Mouse (Mus musculus) liver, adult 2 months (tissue): ENCODE results near the gene Sidt1. TPM values are rescaled to one million over a fixed set of nuclear protein-coding genes. Genes with fewer than 3 reads are reported as not detected.
A peak's percentile ranks its signal among the peaks of the same experiment; 100 is the strongest.

Source experiments
- DNase-seq: peaks from one replicate; pipeline ENCODE4 v3.0.0-alpha.2; 2011; ENCODE audit warnings: low read depth, low spot score; ENCODE audit errors: extremely low read depth
- H3K27ac ChIP-seq: fragments of 200-500 bp; replicated peaks from 2 replicates; pipeline ENCODE4 v1.5.1; 2012; ENCODE audit warnings: low read depth, mild to moderate bottlenecking, control low read depth, inconsistent platforms, low read length; ENCODE audit not compliant: insufficient read depth
- H3K27me3 ChIP-seq: fragments of 200-500 bp; 2 replicates; pipeline ENCODE4 v1.6.1; 2012; ENCODE audit warnings: mild to moderate bottlenecking, moderate library complexity, low read length, inconsistent platforms; ENCODE audit not compliant: control insufficient read depth, insufficient read depth
- H3K36me3 ChIP-seq: fragments of 200-500 bp; 2 replicates; pipeline ENCODE4 v1.6.1; 2012; ENCODE audit warnings: low read length, inconsistent platforms; ENCODE audit not compliant: control insufficient read depth, insufficient read depth
- H3K4me1 ChIP-seq: fragments of 200-500 bp; 2 replicates; pipeline ENCODE4 v1.6.1; 2011; ENCODE audit warnings: low read length; ENCODE audit not compliant: control insufficient read depth, insufficient read depth
- H3K4me3 ChIP-seq: fragments of 200-500 bp; 2 replicates; pipeline ENCODE4 v1.5.1; 2011; ENCODE audit warnings: low read depth, mild to moderate bottlenecking, control low read depth, low read length, moderate library complexity; ENCODE audit not compliant: insufficient read depth
- H3K79me2 ChIP-seq: fragments of 200-500 bp; 2 replicates; pipeline ENCODE4 v1.6.1; 2012; ENCODE audit warnings: inconsistent platforms, mild to moderate bottlenecking, low read length, moderate library complexity; ENCODE audit not compliant: control insufficient read depth, insufficient read depth
- H3K9ac ChIP-seq: fragments of 200-500 bp; 2 replicates; pipeline ENCODE4 v1.6.1; 2012; ENCODE audit warnings: low read depth, mild to moderate bottlenecking, control low read depth, inconsistent platforms, low read length
- CTCF ChIP-seq: fragments of 200-500 bp; IDR thresholded peaks from 2 replicates; pipeline ENCODE4 v1.5.1; 2011; ENCODE audit warnings: low read depth, low read length, control low read depth
- POLR2A ChIP-seq: fragments of 200-500 bp; IDR thresholded peaks from 2 replicates; pipeline ENCODE4 v1.6.1; 2011; ENCODE audit warnings: low read length, control low read depth; ENCODE audit not compliant: insufficient read depth; ENCODE audit errors: extremely low read depth
- WGBS: fragments of 180-500 bp; shearing (Covaris S2); methylation state at CpG from one replicate; pipeline ENCODE4 v1.1.7; 2018; 5-methylcytosine and 5-hydroxymethylcytosine counted together
- polyA plus RNA-seq: library from polyadenylated mRNA; depleted of rRNA; stranded (reverse); fragments of >200 nt; gene quantifications from 2 replicates; pipeline ENCODE4 v1.2.3, GENCODE M21; 2012; rRNA removed
- total RNA-seq: library from RNA; depleted of rRNA; stranded (reverse); fragments of >200 nt; gene quantifications from 2 replicates; pipeline ENCODE4 v1.2.3, GENCODE M21; 2014; rRNA removed

The Sidt1 gene
- total RNA-seq, result under 0.01 and 0.20 TPM in 2 replicates
- 0.14 and 0.23 TPM in 2 replicates for polyA plus RNA-seq

DNA sequence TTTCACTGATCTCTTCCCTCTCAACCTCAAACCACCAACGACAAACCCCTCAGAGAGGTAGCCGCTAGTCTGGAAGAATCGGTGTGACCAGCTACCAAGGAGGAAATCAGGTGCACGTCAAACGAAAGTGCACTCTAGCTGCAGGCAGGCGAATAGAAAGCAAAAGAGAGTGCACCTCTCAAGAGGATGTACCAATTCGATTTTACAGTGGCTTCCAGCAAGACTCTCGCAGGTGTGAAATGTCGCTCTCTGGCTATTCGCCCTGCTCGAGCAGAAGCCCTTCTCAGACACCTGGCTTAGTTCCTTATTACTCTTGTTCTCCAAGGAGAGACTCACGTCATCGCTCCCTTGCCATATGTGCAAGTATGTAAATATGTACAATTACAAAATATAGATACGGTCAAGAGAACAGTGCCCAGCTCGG is at the start of gene Sidt1:
TSS of gene Sidt1 (minus strand) at position 336 of the 424 bp plus-strand sequence.
- TF ChIP-seq CTCF, result no peak
- no peak for TF ChIP-seq POLR2A
- Histone ChIP-seq H3K27ac (no peak within 1 kb of the TSS), H3K36me3 (no peaks in the 10 kb centered on the region), H3K27me3 (peaks cover 9% of the 10 kb centered on the region), H3K9ac (peak within 1 kb of the TSS; percentile 34), H3K79me2 (no peaks in the 10 kb centered on the region), H3K4me3 (peak within 1 kb of the TSS; percentile 62), H3K4me1 (peaks cover 6% of the 10 kb centered on the region; the same call in 1 of the 2 replicates)
- 6% methylated on average over 15 of the region's 15 CpGs for WGBS
- DNase-seq, result peak; percentile 8

- H3K4me1 ChIP-seq, result no peaks in the 10 kb centered on the region
- H3K79me2 ChIP-seq, result no peaks in the 10 kb centered on the region
- H3K4me3 ChIP-seq, result no peak overlapping the region
- H3K27me3 ChIP-seq, result no peaks in the 10 kb centered on the region
- DNase-seq, result no peak
- peaks cover 15% of the 10 kb centered on the region for H3K36me3 ChIP-seq
- 78% methylated on average over 5 of the region's 5 CpGs for WGBS
- TF ChIP-seq POLR2A (no peak), CTCF (no peak)
- H3K27ac ChIP-seq, result no peak overlapping the region
- H3K9ac ChIP-seq, result no peak overlapping the region
Measured at GRCm38 (mm10) chr16:44381578-44381977, 48.6 kb upstream of the Sidt1 start.

DNA sequence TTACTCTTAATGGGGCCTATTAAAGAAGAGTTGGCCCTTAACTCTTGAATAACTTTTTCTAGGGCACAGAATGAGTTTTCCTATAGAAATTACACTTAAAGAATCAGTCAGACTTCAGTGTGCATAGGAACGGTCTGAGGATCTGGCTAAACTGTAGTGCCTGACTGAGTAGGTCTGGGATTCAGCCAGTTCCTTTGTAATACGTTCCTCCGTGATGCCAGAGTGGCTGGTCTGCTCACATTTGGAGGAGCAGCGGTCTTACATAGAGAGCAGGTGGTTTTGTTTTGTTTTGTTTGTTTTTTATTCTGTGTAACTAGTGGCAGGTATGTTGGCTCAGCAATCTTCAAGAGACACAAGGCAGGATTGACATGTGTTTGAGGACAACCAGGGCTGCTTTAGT is 47.0 kb upstream of the Sidt1 start:
- Histone ChIP-seq H3K36me3 (peaks cover 13% of the 10 kb centered on the region), H3K9ac (no peak overlapping the region), H3K4me3 (no peak overlapping the region), H3K79me2 (no peaks in the 10 kb centered on the region), H3K4me1 (no peaks in the 10 kb centered on the region), H3K27me3 (no peaks in the 10 kb centered on the region), H3K27ac (no peak overlapping the region)
- DNase-seq, result no peak
- TF ChIP-seq CTCF (no peak), POLR2A (no peak)
- whole genome bisulfite sequencing, result 91% methylated on average over 4 of the region's 4 CpGs

- Histone ChIP-seq H3K79me2 (no peaks in the 10 kb centered on the region), H3K27me3 (no peaks in the 10 kb centered on the region), H3K9ac (no peak overlapping the region), H3K36me3 (peaks cover 17% of the 10 kb centered on the region), H3K4me3 (no peak overlapping the region), H3K4me1 (no peaks in the 10 kb centered on the region), H3K27ac (no peak overlapping the region)
- 93% methylated on average over 4 of the region's 4 CpGs for WGBS
- DNase-seq, result no peak
- TF ChIP-seq POLR2A (no peak), CTCF (no peak)
Measured at GRCm38 (mm10) chr16:44375459-44375858, 42.5 kb upstream of the Sidt1 start.

DNA sequence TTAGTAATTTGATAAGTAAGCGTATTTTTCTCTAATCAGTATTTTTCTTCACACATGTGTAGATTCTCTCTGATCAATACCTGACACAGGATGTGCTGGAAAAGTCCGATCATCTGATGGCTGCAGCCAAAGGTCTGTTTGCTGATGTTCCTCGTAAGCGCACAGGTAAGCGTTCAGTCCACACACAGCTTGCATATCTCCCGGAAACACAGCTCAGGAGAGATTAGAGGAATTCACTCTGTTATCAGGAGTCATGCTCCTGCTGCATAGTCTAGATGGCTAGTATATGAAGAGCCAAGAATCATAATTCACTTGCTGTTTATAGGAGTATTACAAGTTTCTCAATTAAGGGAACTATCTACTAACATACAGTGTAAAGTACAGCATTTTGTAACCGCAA is 32.5 kb upstream of the Sidt1 start:
- 30% methylated on average over 7 of the region's 7 CpGs for WGBS
- TF ChIP-seq CTCF (no peak), POLR2A (no peak)
- Histone ChIP-seq H3K9ac (no peak overlapping the region), H3K4me3 (no peak overlapping the region), H3K36me3 (peaks cover 6% of the 10 kb centered on the region; the same call in 1 of the 2 replicates), H3K27me3 (no peaks in the 10 kb centered on the region), H3K79me2 (no peaks in the 10 kb centered on the region), H3K27ac (no peak overlapping the region), H3K4me1 (no peaks in the 10 kb centered on the region)
- no peak for DNase-seq

GRCm38 (mm10) chr16:44361921-44362890 is 29.2 kb upstream of the Sidt1 start:
- H3K27me3 ChIP-seq, result no peaks in the 10 kb centered on the region
- H3K27ac ChIP-seq, result no peak overlapping the region
- no peak overlapping the region for H3K4me3 ChIP-seq
- H3K36me3 ChIP-seq, result peaks cover 4% of the 10 kb centered on the region; the same call in 1 of the 2 replicates
- 84% methylated on average over 10 of the region's 10 CpGs for WGBS
- DNase-seq, result peak; percentile 39
- H3K4me1 ChIP-seq, result no peaks in the 10 kb centered on the region
- H3K79me2 ChIP-seq, result no peaks in the 10 kb centered on the region
- no peak overlapping the region for H3K9ac ChIP-seq
- peak; percentile 52 for TF ChIP-seq CTCF
- TF ChIP-seq POLR2A, result no peak
